Mouse (Mus musculus) liver, postnatal 0 days (tissue): ENCODE results near the gene Pih1d2.

Experiments used
- CTCF ChIP-seq: sonication (generic); IDR thresholded peaks from 2 replicates; pipeline ENCODE4 v1.5.1; 2016; ENCODE audit warnings: antibody characterized with exemption, low read depth
- EP300 ChIP-seq: IDR thresholded peaks from 2 replicates; pipeline ENCODE4 v1.6.1; 2016; ENCODE audit warnings: antibody characterized with exemption, low read depth, mild to moderate bottlenecking

DNA sequence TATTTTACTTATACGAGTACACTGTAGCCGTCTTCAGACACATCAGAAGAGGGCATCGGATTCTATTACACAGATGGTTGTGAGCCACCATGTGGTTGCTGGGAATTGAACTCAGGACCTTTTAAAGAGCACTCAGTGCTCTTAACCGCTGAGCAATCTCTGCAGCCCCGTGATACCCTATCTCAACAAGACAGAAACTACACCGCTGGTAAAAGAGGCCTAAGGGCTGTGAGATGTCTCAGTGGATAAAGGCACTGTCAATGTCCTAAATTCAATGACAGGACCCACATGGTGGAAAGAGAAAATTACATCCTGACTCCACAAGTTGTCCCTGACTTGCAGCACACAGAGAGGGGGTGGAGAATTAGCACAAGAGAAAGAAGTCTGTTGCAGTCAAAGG lies 49.3 kb downstream of the Pih1d2 start:
- TF ChIP-seq CTCF (no peak), EP300 (no peak)
